33 mouse cellular contexts compared by ENCODE assay signal in genomic region chrX:63466350-63466749, GRCm38 (mm10).
"Had no signal": no experiment of that assay in that cellular context is flagged by ENCODE, and none has a peak within 500 bp of the region (broad histone marks: within the 10 kb centered on the region; RNA-seq: fewer than 3 reads in every experiment).

No protein-coding gene starts in this region.

- H3K4me3 ChIP-seq: heart, adult 2 months; heart, embryonic 10.5 days; heart, embryonic 12.5 days; heart, embryonic 13.5 days; heart, embryonic 15.5 days; hindbrain, embryonic 10.5 days; hindbrain, embryonic 12.5 days; hindbrain, embryonic 13.5 days; hindbrain, embryonic 15.5 days; kidney, embryonic 15.5 days; layer of hippocampus, adult 2 months; left cerebral cortex, adult 2 months had no signal

- H3K4me2 ChIP-seq: heart, embryonic 11.5 days; heart, embryonic 12.5 days; heart, embryonic 13.5 days; heart, embryonic 15.5 days; hindbrain, embryonic 12.5 days; hindbrain, embryonic 13.5 days; hindbrain, embryonic 14.5 days; hindbrain, embryonic 15.5 days; kidney, embryonic 15.5 days had no signal

- H3K9ac ChIP-seq: heart, embryonic 12.5 days; heart, embryonic 13.5 days; heart, embryonic 15.5 days; hindbrain, embryonic 12.5 days; hindbrain, embryonic 13.5 days; hindbrain, embryonic 14.5 days; hindbrain, embryonic 15.5 days; kidney, embryonic 15.5 days had no signal

- H3K27ac ChIP-seq: heart, adult 2 months; heart, embryonic 10.5 days; heart, embryonic 13.5 days; heart, embryonic 15.5 days; hindbrain, embryonic 10.5 days; hindbrain, embryonic 12.5 days; hindbrain, embryonic 13.5 days; hindbrain, embryonic 14.5 days; hindbrain, embryonic 15.5 days; hindbrain, postnatal 0 days; kidney, embryonic 15.5 days; kidney, postnatal 0 days; layer of hippocampus, adult 2 months; left cerebral cortex, adult 2 months had no signal

- ATAC-seq: hindbrain, embryonic 16.5 days; hindbrain, postnatal 0 days; inflammation-experienced regulatory T-cells, adult 6 months had no signal

- H3K9me3 ChIP-seq: heart, embryonic 10.5 days; heart, embryonic 12.5 days; heart, embryonic 13.5 days; heart, embryonic 15.5 days; hindbrain, embryonic 10.5 days; hindbrain, embryonic 12.5 days; hindbrain, embryonic 13.5 days; hindbrain, embryonic 15.5 days; kidney, embryonic 15.5 days had no signal

- H3K4me1 ChIP-seq: heart, embryonic 10.5 days; heart, embryonic 12.5 days; heart, embryonic 13.5 days; heart, embryonic 15.5 days; hindbrain, embryonic 10.5 days; hindbrain, embryonic 12.5 days; hindbrain, embryonic 13.5 days; hindbrain, embryonic 15.5 days; kidney, embryonic 15.5 days had no signal

- H3K36me3 ChIP-seq: heart, embryonic 10.5 days; heart, embryonic 12.5 days; heart, embryonic 13.5 days; heart, embryonic 15.5 days; hindbrain, embryonic 10.5 days; hindbrain, embryonic 12.5 days; hindbrain, embryonic 13.5 days; hindbrain, embryonic 15.5 days; kidney, embryonic 15.5 days had no signal

- DNase-seq: heart, adult 2 months; heart, postnatal 10 days; heart, postnatal 14 days; heart, postnatal 36 days; heart, postnatal 4 days; kidney, adult 11 months; kidney, adult 18-20 months; kidney, adult 2 months; kidney, adult 8-10 months; kidney, adult 9 months; kidney, postnatal 10 days; kidney, postnatal 14 days; kidney, postnatal 25 days; kidney, postnatal 36 days; kidney, postnatal 4 days; layer of hippocampus, postnatal 36 days had no signal

- H3K27me3 ChIP-seq: heart, embryonic 12.5 days; heart, embryonic 13.5 days; heart, embryonic 15.5 days; hindbrain, embryonic 12.5 days; hindbrain, embryonic 13.5 days; hindbrain, embryonic 15.5 days; kidney, embryonic 15.5 days had no signal
